ENCODE assay signal across 9 mouse cellular contexts in the genomic region with DNA sequence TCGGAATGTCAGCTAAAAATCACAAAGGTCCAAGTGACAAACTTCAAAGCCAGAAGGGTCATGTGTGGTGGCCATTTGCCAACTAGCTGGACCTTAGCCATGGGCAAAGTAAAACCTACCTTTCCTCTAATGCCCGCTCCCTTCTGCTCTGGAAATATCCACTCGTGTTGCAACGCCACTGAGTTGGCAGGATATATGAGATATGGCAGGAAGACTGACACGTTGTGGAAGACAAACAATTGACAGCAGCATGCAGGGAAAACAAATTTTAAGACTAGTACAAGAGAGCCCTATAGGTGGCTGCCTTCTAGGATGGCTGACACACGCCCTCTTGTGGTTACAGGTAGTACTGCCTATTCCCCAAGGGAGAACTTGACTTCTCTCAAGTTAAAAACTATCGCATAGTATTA. TPM values are rescaled to one million over a fixed set of nuclear protein-coding genes. Genes with fewer than 3 reads are reported as not detected.
A peak's percentile ranks its signal among the peaks of the same experiment; 100 is the strongest.
DNase-seq lines count a peak whose midpoint lies in the region; ATAC-seq lines count a peak whose summit lies in the region.
"Had no signal": no experiment of that assay in that cellular context is flagged by ENCODE, and none has a peak within 500 bp of the region (broad histone marks: within the 10 kb centered on the region; RNA-seq: fewer than 3 reads in every experiment).

No protein-coding gene starts in this region.

- no peak overlapping the region for H3K27ac ChIP-seq in embryonic facial prominence, embryonic 14.5 days (replicated peaks; ENCODE audit: low read depth, low read length)
- no peak overlapping the region for H3K27ac ChIP-seq in hindbrain, embryonic 12.5 days
- H3K27ac ChIP-seq: limb, embryonic 12.5 days had no signal

- H3K36me3 ChIP-seq in embryonic facial prominence, embryonic 14.5 days (ENCODE audit: control insufficient read depth, insufficient read depth, low read length), result no peaks in the 10 kb centered on the region
- H3K36me3 ChIP-seq in hindbrain, embryonic 12.5 days, result no peaks in the 10 kb centered on the region
- H3K36me3 ChIP-seq: limb, embryonic 12.5 days had no signal

- no peak overlapping the region for H3K9ac ChIP-seq in embryonic facial prominence, embryonic 14.5 days (ENCODE audit: low read depth, low read length)
- H3K9ac ChIP-seq in hindbrain, embryonic 12.5 days, result no peak overlapping the region
- H3K9ac ChIP-seq: limb, embryonic 12.5 days had no signal

- no peaks in the 10 kb centered on the region for H3K4me1 ChIP-seq in embryonic facial prominence, embryonic 14.5 days (ENCODE audit: control insufficient read depth, insufficient read depth, low read length)
- H3K4me1 ChIP-seq in hindbrain, embryonic 12.5 days, result no peaks in the 10 kb centered on the region
- H3K4me1 ChIP-seq: limb, embryonic 12.5 days had no signal

- peak; percentile 63 for ATAC-seq in embryonic facial prominence, embryonic 14.5 days (ENCODE audit: low read depth)
- ATAC-seq in hindbrain, embryonic 12.5 days (ENCODE audit: low FRiP score), result 0 out of 2 replicates have a peak, but pooled peaks have one; percentile 43

- H3K4me2 ChIP-seq in embryonic facial prominence, embryonic 14.5 days (ENCODE audit: low read depth, low read length), result no peak overlapping the region
- H3K4me2 ChIP-seq in hindbrain, embryonic 12.5 days (replicated peaks), result no peak overlapping the region
- H3K4me2 ChIP-seq: limb, embryonic 12.5 days had no signal

- WGBS in embryonic facial prominence, embryonic 14.5 days, result 32% methylated on average over 7 of the region's 7 CpGs
- 46% methylated on average over 7 of the region's 7 CpGs for WGBS in hindbrain, embryonic 12.5 days

- no peak overlapping the region for H3K4me3 ChIP-seq in embryonic facial prominence, embryonic 14.5 days (ENCODE audit: low read depth, low read length)
- H3K4me3 ChIP-seq in hindbrain, embryonic 12.5 days, result no peak overlapping the region
- H3K4me3 ChIP-seq: limb, embryonic 12.5 days had no signal

- DNase-seq in cerebellum, adult 18-20 months, result peak; percentile 19 to 22
- no peak for DNase-seq in cerebellum, adult 11-12 months
- peak; percentile 14 for DNase-seq in adrenal gland, adult 8-10 months
- peak; percentile 74 for DNase-seq in embryonic facial prominence, embryonic 14.5 days (ENCODE audit: low spot score)
- DNase-seq in layer of hippocampus, postnatal 10 days (ENCODE audit: low spot score in 2 of 2), result peak; percentile 72 to 74
- DNase-seq in lung, postnatal 4 days, result peak; percentile 41 to 63
- peak; percentile 66 for DNase-seq in right cerebral cortex, postnatal 14 days

- H3K27me3 ChIP-seq in embryonic facial prominence, embryonic 14.5 days (replicated peaks; ENCODE audit: control insufficient read depth, insufficient read depth, low read length), result no peaks in the 10 kb centered on the region
- 0 out of 2 replicates have a peak, but pooled peaks cover 4% of the 10 kb centered on the region for H3K27me3 ChIP-seq in hindbrain, embryonic 12.5 days

- H3K9me3 ChIP-seq in embryonic facial prominence, embryonic 14.5 days (ENCODE audit: control insufficient read depth, low read length), result no peaks in the 10 kb centered on the region
- H3K9me3 ChIP-seq in hindbrain, embryonic 12.5 days (replicated peaks), result 0 out of 2 replicates have a peak, but pooled peaks cover 3% of the 10 kb centered on the region

RNA-seq across cellular contexts. Expression of a gene that starts 8.1 kb away (rescaled TPM):
- not detected for total RNA-seq in adrenal gland, adult 8-10 months (2022)
- polyA plus RNA-seq in embryonic facial prominence, embryonic 14.5 days (2014; fragmentation: Nextera tagmentation; extraction: Ambion mirVana), result 0.55 and 0.58 TPM in 2 replicates
- not detected in 2 replicates for polyA plus RNA-seq in hindbrain, embryonic 12.5 days (2016; fragmentation: Nextera tagmentation; extraction: Ambion mirVana)
- not detected for total RNA-seq in layer of hippocampus, postnatal 10 days (2021)
- polyA plus RNA-seq: limb, embryonic 12.5 days had no signal

RNA-seq across cellular contexts. Expression of a gene that starts 34.3 kb away (rescaled TPM):
- total RNA-seq in adrenal gland, adult 8-10 months (2022), result under 1 TPM in 2 of 4 experiments, not detected in 2; 0.12 to 0.35 TPM
- 688 and 1,076 TPM in 2 replicates for polyA plus RNA-seq in embryonic facial prominence, embryonic 14.5 days (2014; fragmentation: Nextera tagmentation; extraction: Ambion mirVana)
- 0.14 TPM in 1 of 2 replicates, not detected in the other for polyA plus RNA-seq in hindbrain, embryonic 12.5 days (2016; fragmentation: Nextera tagmentation; extraction: Ambion mirVana)
- total RNA-seq in layer of hippocampus, postnatal 10 days (2021), result under 1 TPM; 0.58 to 0.73 TPM
- polyA plus RNA-seq: limb, embryonic 12.5 days had no signal
